Mouse (Mus musculus) E14TG2a.4 (cell line): ENCODE measurements at regions not wholly inside any gene's neighbourhood (a gene's known extent, or its start where the extent isn't known, plus 50 kb on each side); places are given as distances from the start of the nearest gene placed in this dataset.
A peak's percentile ranks its signal among the peaks of the same experiment; 100 is the strongest.

Experiments used
- H3K27me3 ChIP-seq: 2 replicates; pipeline ENCODE4 v1.6.1; 2014; ENCODE audit warnings: low read length, control low read depth; ENCODE audit not compliant: insufficient read depth
- H3K36me3 ChIP-seq: 2 replicates; pipeline ENCODE4 v1.6.1; 2014; ENCODE audit warnings: low read length, control low read depth; ENCODE audit not compliant: insufficient read depth
- H3K4me1 ChIP-seq: replicated peaks from 2 replicates; pipeline ENCODE4 v1.6.1; 2014; ENCODE audit warnings: low read depth, low read length, control low read depth
- H3K4me3 ChIP-seq: replicated peaks from 2 replicates; pipeline ENCODE4 v1.5.1; 2014; ENCODE audit warnings: mild to moderate bottlenecking, low read length
- H3K9me3 ChIP-seq: 2 replicates; pipeline ENCODE4 v1.6.1; 2014; ENCODE audit warnings: low read length, control low read depth
- CTCF ChIP-seq: conservative IDR thresholded peaks from 2 replicates; pipeline ENCODE4 v1.5.1; 2014; ENCODE audit warnings: low read length
- NANOG ChIP-seq: IDR thresholded peaks from 2 replicates; pipeline ENCODE4 v1.6.1; 2014; ENCODE audit warnings: borderline replicate concordance, low read length, mixed read lengths
- POU5F1 ChIP-seq: IDR thresholded peaks from 2 replicates; pipeline ENCODE4 v1.6.1; 2014; ENCODE audit warnings: low read length, borderline replicate concordance

- Histone ChIP-seq H3K9me3 (peaks cover 4% of the 10 kb centered on the region; the same call in 1 of the 2 replicates), H3K36me3 (no peaks in the 10 kb centered on the region), H3K27me3 (no peaks in the 10 kb centered on the region), H3K4me1 (peaks cover 12% of the 10 kb centered on the region), H3K4me3 (no peak overlapping the region)
- TF ChIP-seq POU5F1 (no peak), NANOG (no peak), CTCF (no peak)
Observed at GRCm38 (mm10) chr5:76043521-76044510, 65.6 kb upstream of the Kdr start.

- H3K9me3 ChIP-seq: peaks cover 4% of the 10 kb centered on the region; the same call in 1 of the 2 replicates
Observed at GRCm38 (mm10) chr5:76040454-76041203, 62.4 kb upstream of the Kdr start.

GRCm38 (mm10) chr5:76028729-76029128, 50.5 kb upstream of the Kdr start:
- TF ChIP-seq POU5F1 (no peak), CTCF (no peak), NANOG (no peak)
- H3K9me3 ChIP-seq: peaks cover 15% of the 10 kb centered on the region
- H3K27me3 ChIP-seq: no peaks in the 10 kb centered on the region
- H3K36me3 ChIP-seq: no peaks in the 10 kb centered on the region
- H3K4me3 ChIP-seq: no peak overlapping the region
- peaks cover 8% of the 10 kb centered on the region for H3K4me1 ChIP-seq

More at GRCm38 (mm10) chr5:76040454-76041203, 62.4 kb upstream of the Kdr start:
- peaks cover 12% of the 10 kb centered on the region for H3K4me1 ChIP-seq
- no peaks in the 10 kb centered on the region for H3K36me3 ChIP-seq
- TF ChIP-seq CTCF (peak; percentile 54), NANOG (no peak)
- no peak overlapping the region for H3K4me3 ChIP-seq
- H3K27me3 ChIP-seq: no peaks in the 10 kb centered on the region
